Comparison of ENCODE assay signal across 15 mouse cellular contexts in genomic region chr14:48853479-48854187, GRCm38 (mm10).
DNase-seq lines count a peak whose midpoint lies in the region; ATAC-seq and TF ChIP-seq lines count a peak whose summit lies in the region.
"Had no signal": no experiment of that assay in that cellular context is flagged by ENCODE, and none has a peak within 500 bp of the region (broad histone marks: within the 10 kb centered on the region; RNA-seq: fewer than 3 reads in every experiment).

No protein-coding gene starts in this region.

- no peak overlapping the region for H3K4me3 ChIP-seq in hindbrain, embryonic 12.5 days
- H3K4me3 ChIP-seq in hindbrain, postnatal 0 days (ENCODE audit: low read length): no peak overlapping the region
- no peak overlapping the region for H3K4me3 ChIP-seq in forebrain, embryonic 13.5 days
- H3K4me3 ChIP-seq in midbrain, embryonic 14.5 days (replicated peaks; ENCODE audit: low read depth, low read length): no peak overlapping the region
- H3K4me3 ChIP-seq: gastrocnemius, adult 2 months had no signal

- H3K36me3 ChIP-seq in hindbrain, embryonic 12.5 days: no peaks in the 10 kb centered on the region
- H3K36me3 ChIP-seq in hindbrain, postnatal 0 days (ENCODE audit: insufficient read depth, low read length): no peaks in the 10 kb centered on the region
- no peaks in the 10 kb centered on the region for H3K36me3 ChIP-seq in forebrain, embryonic 13.5 days (ENCODE audit: poor library complexity, severe bottlenecking)
- H3K36me3 ChIP-seq in midbrain, embryonic 14.5 days (ENCODE audit: control insufficient read depth, insufficient read depth, low read length): no peaks in the 10 kb centered on the region
- H3K36me3 ChIP-seq: limb, embryonic 15.5 days had no signal

- 0 out of 2 replicates have a peak, but pooled peaks cover 3% of the 10 kb centered on the region for H3K4me1 ChIP-seq in hindbrain, embryonic 12.5 days
- no peaks in the 10 kb centered on the region for H3K4me1 ChIP-seq in hindbrain, postnatal 0 days (ENCODE audit: insufficient read depth, low read length)
- peaks cover 20% of the 10 kb centered on the region for H3K4me1 ChIP-seq in forebrain, embryonic 13.5 days
- peaks cover 23% of the 10 kb centered on the region for H3K4me1 ChIP-seq in midbrain, embryonic 14.5 days (ENCODE audit: control insufficient read depth, insufficient read depth, low read length)
- H3K4me1 ChIP-seq: limb, embryonic 15.5 days had no signal

- TF ChIP-seq CTCF in hindbrain, postnatal 0 days (IDR thresholded peaks at IDR 0.05; ENCODE audit: low read depth): no peak

- no peak overlapping the region for H3K4me2 ChIP-seq in hindbrain, embryonic 12.5 days (replicated peaks)
- no peak overlapping the region for H3K4me2 ChIP-seq in hindbrain, postnatal 0 days (ENCODE audit: low read depth, low read length)
- no peak overlapping the region; the same call in 1 of the 2 replicates for H3K4me2 ChIP-seq in forebrain, embryonic 13.5 days
- peak overlapping the region; percentile 55 for H3K4me2 ChIP-seq in midbrain, embryonic 14.5 days (ENCODE audit: low read length)

- H3K27ac ChIP-seq in hindbrain, embryonic 12.5 days: no peak overlapping the region
- no peak overlapping the region for H3K27ac ChIP-seq in hindbrain, postnatal 0 days
- H3K27ac ChIP-seq in forebrain, embryonic 13.5 days: no peak overlapping the region
- H3K27ac ChIP-seq in midbrain, embryonic 14.5 days (replicated peaks; ENCODE audit: low read depth, low read length): peak overlapping the region; percentile 83
- H3K27ac ChIP-seq: gastrocnemius, adult 2 months; limb, embryonic 15.5 days had no signal

- no peaks in the 10 kb centered on the region for H3K9me3 ChIP-seq in hindbrain, embryonic 12.5 days (replicated peaks)
- no peaks in the 10 kb centered on the region for H3K9me3 ChIP-seq in hindbrain, postnatal 0 days (ENCODE audit: low read length)
- H3K9me3 ChIP-seq in forebrain, embryonic 13.5 days (replicated peaks): no peaks in the 10 kb centered on the region
- H3K9me3 ChIP-seq in midbrain, embryonic 14.5 days (ENCODE audit: control insufficient read depth, low read length): no peaks in the 10 kb centered on the region
- H3K9me3 ChIP-seq: limb, embryonic 15.5 days had no signal

- intact Hi-C loops in heart, postnatal 25 days (cut with DNase I): no loop called here

- no peak for DNase-seq in hindbrain, postnatal 0 days (ENCODE audit: low spot score)
- DNase-seq in embryo, embryonic 11 days: peak; percentile 33
- DNase-seq in midbrain, embryonic 14.5 days: peak; percentile 67
- DNase-seq in layer of hippocampus, adult 8-10 months (ENCODE audit: low spot score in 2 of 2): no peak
- DNase-seq in lung, postnatal 4 days: no peak
- no peak for DNase-seq in heart, postnatal 25 days (ENCODE audit: low spot score)
- DNase-seq: gastrocnemius, adult 2 months; kidney, postnatal 25 days; layer of hippocampus, postnatal 36 days; lung, adult 2 months; right cerebral cortex, postnatal 14 days had no signal

- 32% methylated on average over 7 of the region's 7 CpGs for WGBS in hindbrain, embryonic 12.5 days
- WGBS in hindbrain, postnatal 0 days: 33% methylated on average over 7 of the region's 7 CpGs
- WGBS in forebrain, embryonic 13.5 days: 7% methylated on average over 7 of the region's 7 CpGs
- WGBS in midbrain, embryonic 14.5 days: 4% methylated on average over 7 of the region's 7 CpGs

- no peak overlapping the region for H3K9ac ChIP-seq in hindbrain, embryonic 12.5 days
- no peak overlapping the region for H3K9ac ChIP-seq in hindbrain, postnatal 0 days (replicated peaks; ENCODE audit: low read length)
- H3K9ac ChIP-seq in forebrain, embryonic 13.5 days: no peak overlapping the region
- H3K9ac ChIP-seq in midbrain, embryonic 14.5 days (replicated peaks; ENCODE audit: low read length): no peak overlapping the region
- H3K9ac ChIP-seq: limb, embryonic 15.5 days had no signal

- H3K27me3 ChIP-seq in hindbrain, embryonic 12.5 days: peaks cover 5% of the 10 kb centered on the region; the same call in 1 of the 2 replicates
- H3K27me3 ChIP-seq in hindbrain, postnatal 0 days (ENCODE audit: insufficient read depth, low read length): peaks cover 15% of the 10 kb centered on the region; the same call in 1 of the 2 replicates
- H3K27me3 ChIP-seq in forebrain, embryonic 13.5 days: peaks cover 28% of the 10 kb centered on the region
- no peaks in the 10 kb centered on the region for H3K27me3 ChIP-seq in midbrain, embryonic 14.5 days (ENCODE audit: control insufficient read depth, insufficient read depth, low read length)

- ATAC-seq in hindbrain, embryonic 12.5 days (ENCODE audit: low FRiP score): peak; percentile 54; the same call in 1 of the 2 replicates
- ATAC-seq in hindbrain, postnatal 0 days: no peak
- ATAC-seq in forebrain, embryonic 13.5 days: peak; percentile 51; the same call in 1 of the 2 replicates
- peak; percentile 82 for ATAC-seq in midbrain, embryonic 14.5 days (ENCODE audit: low FRiP score, low TSS enrichment)
- ATAC-seq: inflammation-experienced regulatory T-cells, adult 6 months had no signal

Comparison
In these comparisons a context has a peak if more than half of its experiments do, and no peak if none do; other contexts are left out.
1. DNase-seq: peak in embryo, embryonic 11 days (single experiment) and midbrain, embryonic 14.5 days (single experiment); none in hindbrain, postnatal 0 days (single experiment), layer of hippocampus, adult 8-10 months (0 of 2), lung, postnatal 4 days (0 of 2) and heart, postnatal 25 days (single experiment).